Mouse (Mus musculus) stomach, embryonic 16.5 days (tissue): ENCODE results near the gene Coch. TPM values are rescaled to one million over a fixed set of nuclear protein-coding genes. Genes with fewer than 3 reads are reported as not detected.

Experiments
- ATAC-seq: fragments of 200-750 bp; cut with Nextera tagmentation; 2 replicates; pipeline ENCODE4 v1.8.0; 2017; ENCODE audit warnings: moderate number of reproducible peaks, moderate TSS enrichment; ENCODE audit not compliant: insufficient read depth, low FRiP score
- H3K27ac ChIP-seq: fragments of 300-500 bp; sonication (generic); 2 replicates; pipeline ENCODE4 v1.5.1; 2014; ENCODE audit warnings: low read length
- H3K27me3 ChIP-seq: fragments of 300-500 bp; sonication (generic); 2 replicates; pipeline ENCODE4 v1.6.1; 2014; ENCODE audit warnings: low read length, control low read depth, mixed read lengths; ENCODE audit not compliant: control insufficient read depth, insufficient read depth
- H3K36me3 ChIP-seq: fragments of 300-500 bp; sonication (generic); 2 replicates; pipeline ENCODE4 v1.6.1; 2014; ENCODE audit warnings: low read length; ENCODE audit not compliant: control insufficient read depth, insufficient read depth
- H3K4me1 ChIP-seq: fragments of 300-500 bp; sonication (generic); 2 replicates; pipeline ENCODE4 v1.6.1; 2014; ENCODE audit warnings: low read length, control low read depth, mixed read lengths; ENCODE audit not compliant: control insufficient read depth, insufficient read depth
- H3K4me2 ChIP-seq: fragments of 300-500 bp; sonication (generic); 2 replicates; pipeline ENCODE4 v1.6.1; 2014; ENCODE audit warnings: low read depth, low read length, mixed read lengths
- H3K4me3 ChIP-seq: fragments of 300-500 bp; sonication (generic); replicated peaks from 2 replicates; pipeline ENCODE4 v1.5.1; 2014; ENCODE audit warnings: mild to moderate bottlenecking, low read length
- H3K9ac ChIP-seq: fragments of 300-500 bp; sonication (generic); 2 replicates; pipeline ENCODE4 v1.6.1; 2014; ENCODE audit warnings: low read length
- H3K9me3 ChIP-seq: fragments of 300-500 bp; sonication (generic); replicated peaks from 2 replicates; pipeline ENCODE4 v1.6.1; 2016; ENCODE audit warnings: low read length, control low read depth; ENCODE audit not compliant: control insufficient read depth
- WGBS: fragments of 180-500 bp; shearing (Covaris S2); extraction: QIAGEN DNeasy Blood & Tissue Kit; methylation state at CpG from one replicate; pipeline ENCODE4 v1.1.7; 2014; 5-methylcytosine and 5-hydroxymethylcytosine counted together
- polyA plus RNA-seq: library from polyadenylated mRNA; unstranded; fragments of >200 nt; fragmentation: Nextera tagmentation; extraction: Ambion mirVana; gene quantifications from 2 replicates; pipeline ENCODE4 v1.2.1, GENCODE M21; 2015

Gene Coch
- polyA plus RNA-seq, 1 experiment from 2014 or later: 4.4 TPM

- Histone ChIP-seq H3K4me3 (no peak overlapping the region), H3K36me3 (no peaks in the 10 kb centered on the region), H3K9ac (no peak overlapping the region), H3K27ac (no peak overlapping the region), H3K4me1 (peaks cover 6% of the 10 kb centered on the region; the same call in 1 of the 2 replicates), H3K4me2 (no peak overlapping the region), H3K9me3 (no peaks in the 10 kb centered on the region; the same call in 1 of the 2 replicates), H3K27me3 (peaks cover 14% of the 10 kb centered on the region)
- ATAC-seq: no peak
- WGBS: 87% methylated on average over 5 of the region's 5 CpGs
Measured at GRCm38 (mm10) chr12:51589263-51589662, 3.9 kb upstream of the Coch start.

GRCm38 (mm10) chr12:51591921-51592320, 1.2 kb upstream of the Coch start:
- no peak overlapping the region for H3K27ac ChIP-seq
- ATAC-seq: no peak
- peaks cover 32% of the 10 kb centered on the region for H3K27me3 ChIP-seq
- no peak overlapping the region for H3K4me2 ChIP-seq
- H3K36me3 ChIP-seq: no peaks in the 10 kb centered on the region
- WGBS: 62% methylated on average over 8 of the region's 8 CpGs
- H3K9ac ChIP-seq: no peak overlapping the region
- peaks cover 6% of the 10 kb centered on the region; the same call in 1 of the 2 replicates for H3K4me1 ChIP-seq
- H3K4me3 ChIP-seq: no peak overlapping the region
- no peaks in the 10 kb centered on the region for H3K9me3 ChIP-seq

- no peaks in the 10 kb centered on the region for H3K36me3 ChIP-seq
- 1% methylated on average over 19 of the region's 21 CpGs for WGBS
- H3K9me3 ChIP-seq: no peaks in the 10 kb centered on the region
- H3K4me1 ChIP-seq: peaks cover 6% of the 10 kb centered on the region; the same call in 1 of the 2 replicates
- H3K27me3 ChIP-seq: peaks cover 32% of the 10 kb centered on the region
- H3K4me2 ChIP-seq: peak overlapping the region; percentile 94
- peak; percentile 7; the same call in 1 of the 2 replicates for ATAC-seq
- H3K9ac ChIP-seq: peak overlapping the region; percentile 58
- peak overlapping the region; percentile 64 for H3K4me3 ChIP-seq
- H3K27ac ChIP-seq: no peak overlapping the region
Measured at GRCm38 (mm10) chr12:51592888-51593228, 283 bp upstream of the Coch start.

GRCm38 (mm10) chr12:51594030-51594470, 909 bp downstream of the Coch start:
- Histone ChIP-seq H3K9ac (0 out of 2 replicates have a peak overlapping the region, but pooled peaks have one; percentile 58), H3K27me3 (peaks cover 32% of the 10 kb centered on the region), H3K27ac (no peak overlapping the region), H3K4me2 (peak overlapping the region; percentile 94), H3K9me3 (no peaks in the 10 kb centered on the region), H3K4me3 (peak overlapping the region; percentile 64), H3K4me1 (peaks cover 6% of the 10 kb centered on the region; the same call in 1 of the 2 replicates), H3K36me3 (no peaks in the 10 kb centered on the region)
- no peak for ATAC-seq
- 2% methylated on average over 18 of the region's 18 CpGs for WGBS

- H3K4me1 ChIP-seq: no peaks in the 10 kb centered on the region
- H3K9ac ChIP-seq: no peak overlapping the region
- no peaks in the 10 kb centered on the region for H3K9me3 ChIP-seq
- peaks cover 9% of the 10 kb centered on the region; the same call in 1 of the 2 replicates for H3K36me3 ChIP-seq
- WGBS: 95% methylated on average over 10 of the region's 10 CpGs
- H3K4me3 ChIP-seq: no peak overlapping the region
- H3K27me3 ChIP-seq: no peaks in the 10 kb centered on the region
- no peak overlapping the region for H3K4me2 ChIP-seq
- no peak for ATAC-seq
- no peak overlapping the region for H3K27ac ChIP-seq
Measured at GRCm38 (mm10) chr12:51603306-51603705, 10.2 kb downstream of the Coch start.

GRCm38 (mm10) chr12:51606138-51606537, 13.0 kb downstream of the Coch start:
- WGBS: 81% methylated on average over 4 of the region's 4 CpGs
- Histone ChIP-seq H3K27me3 (no peaks in the 10 kb centered on the region), H3K27ac (no peak overlapping the region), H3K9me3 (no peaks in the 10 kb centered on the region), H3K4me2 (no peak overlapping the region), H3K36me3 (peaks cover 9% of the 10 kb centered on the region; the same call in 1 of the 2 replicates), H3K4me3 (no peak overlapping the region), H3K9ac (no peak overlapping the region), H3K4me1 (no peaks in the 10 kb centered on the region)
- no peak for ATAC-seq

GRCm38 (mm10) chr12:51612361-51612760, 19.2 kb downstream of the Coch start:
- WGBS: 82% methylated on average over 5 of the region's 5 CpGs
- Histone ChIP-seq H3K9ac (no peak overlapping the region), H3K4me3 (no peak overlapping the region), H3K9me3 (no peaks in the 10 kb centered on the region), H3K36me3 (peaks cover 12% of the 10 kb centered on the region; the same call in 1 of the 2 replicates), H3K4me1 (no peaks in the 10 kb centered on the region), H3K27me3 (no peaks in the 10 kb centered on the region), H3K4me2 (no peak overlapping the region), H3K27ac (no peak overlapping the region)
- ATAC-seq: no peak

- Histone ChIP-seq H3K9ac (no peak overlapping the region), H3K4me2 (no peak overlapping the region), H3K27ac (no peak overlapping the region), H3K9me3 (no peaks in the 10 kb centered on the region), H3K36me3 (peaks cover 19% of the 10 kb centered on the region; the same call in 1 of the 2 replicates), H3K4me1 (no peaks in the 10 kb centered on the region), H3K4me3 (no peak overlapping the region), H3K27me3 (no peaks in the 10 kb centered on the region)
- ATAC-seq: no peak
Measured at GRCm38 (mm10) chr12:51620572-51620971, 27.4 kb downstream of the Coch start.

- no peak overlapping the region for H3K4me3 ChIP-seq
- H3K4me1 ChIP-seq: no peaks in the 10 kb centered on the region
- 88% methylated on average over 5 of the region's 5 CpGs for WGBS
- no peak for ATAC-seq
- no peak overlapping the region for H3K9ac ChIP-seq
- no peak overlapping the region for H3K27ac ChIP-seq
- no peaks in the 10 kb centered on the region for H3K9me3 ChIP-seq
- no peak overlapping the region for H3K4me2 ChIP-seq
- H3K27me3 ChIP-seq: no peaks in the 10 kb centered on the region
- peaks cover 18% of the 10 kb centered on the region; the same call in 1 of the 2 replicates for H3K36me3 ChIP-seq
Measured at GRCm38 (mm10) chr12:51621161-51621560, 28.0 kb downstream of the Coch start.
